9 mouse cellular contexts compared by ENCODE assay signal in genomic region chr8:83200191-83201177, GRCm38 (mm10). TPM values are rescaled to one million over a fixed set of nuclear protein-coding genes. Genes with fewer than 3 reads are reported as not detected.
DNase-seq lines count a peak whose midpoint lies in the region; ATAC-seq lines count a peak whose summit lies in the region.
"Had no signal": no experiment of that assay in that cellular context is flagged by ENCODE, and none has a peak within 500 bp of the region (broad histone marks: within the 10 kb centered on the region; RNA-seq: fewer than 3 reads in every experiment).

No protein-coding gene starts in this region.

- 0 out of 2 replicates have a peak overlapping the region, but pooled peaks have one; percentile 2 for H3K27ac ChIP-seq in heart, embryonic 10.5 days
- H3K27ac ChIP-seq in neural tube, embryonic 15.5 days (replicated peaks), result 0 out of 2 replicates have a peak overlapping the region, but pooled peaks have one; percentile 23

- peaks cover 19% of the 10 kb centered on the region for H3K4me1 ChIP-seq in heart, embryonic 10.5 days
- peaks cover 32% of the 10 kb centered on the region for H3K4me1 ChIP-seq in neural tube, embryonic 15.5 days

- ATAC-seq in neural tube, embryonic 15.5 days (ENCODE audit: low FRiP score), result no peak

- peak; percentile 49 to 65 for DNase-seq in frontal cortex, adult 2 months (ENCODE audit: extremely low spot score in 1 of 2, low spot score in 1 of 2)
- DNase-seq in frontal cortex, postnatal 14 days (ENCODE audit: low spot score in 2 of 2), result no peak
- peak; percentile 3 for DNase-seq in A20 (ENCODE audit: low read depth, low spot score)
- peak; percentile 89 for DNase-seq in cerebellum, adult 11-12 months
- no peak for DNase-seq in heart, embryonic 10.5 days (ENCODE audit: low spot score)
- peak; percentile 34 for DNase-seq in left cerebral cortex, adult 11 months (ENCODE audit: low spot score)
- no peak for DNase-seq in thymus, postnatal 36 days

- no peaks in the 10 kb centered on the region for H3K36me3 ChIP-seq in heart, embryonic 10.5 days
- no peaks in the 10 kb centered on the region for H3K36me3 ChIP-seq in neural tube, embryonic 15.5 days

- no peaks in the 10 kb centered on the region for H3K9me3 ChIP-seq in heart, embryonic 10.5 days
- no peaks in the 10 kb centered on the region for H3K9me3 ChIP-seq in neural tube, embryonic 15.5 days (replicated peaks)

- no peaks in the 10 kb centered on the region for H3K27me3 ChIP-seq in heart, embryonic 10.5 days (ENCODE audit: insufficient read depth, poor library complexity, severe bottlenecking)
- H3K27me3 ChIP-seq in neural tube, embryonic 15.5 days (replicated peaks), result no peaks in the 10 kb centered on the region

- no peak overlapping the region for H3K4me2 ChIP-seq in neural tube, embryonic 15.5 days

- 66% methylated on average over 16 of the region's 16 CpGs for WGBS in heart, embryonic 10.5 days
- WGBS in neural tube, embryonic 15.5 days, result 75% methylated on average over 16 of the region's 16 CpGs

- H3K4me3 ChIP-seq in heart, embryonic 10.5 days, result no peak overlapping the region
- H3K4me3 ChIP-seq in neural tube, embryonic 15.5 days (replicated peaks), result no peak overlapping the region

- no peak overlapping the region for H3K9ac ChIP-seq in neural tube, embryonic 15.5 days (replicated peaks)

RNA-seq across cellular contexts. Expression of gene Gm10645, which starts 34.5 kb away (rescaled TPM):
- polyA plus RNA-seq in frontal cortex, adult 2 months (2012; rRNA removed), result 3.6 and 3.8 TPM in 2 replicates
- polyA plus RNA-seq in heart, embryonic 10.5 days (2016; fragmentation: Nextera tagmentation; extraction: Ambion mirVana), result 0.65 and 1.2 TPM in 2 replicates
- polyA plus RNA-seq in neural tube, embryonic 15.5 days (2015; fragmentation: Nextera tagmentation; extraction: Ambion mirVana), result 5.5 and 6.2 TPM in 2 replicates
- polyA plus RNA-seq: testis, adult 2 months had no signal

RNA-seq across cellular contexts. Expression of gene Tbc1d9, which starts 35.3 kb away (rescaled TPM):
- polyA plus RNA-seq in frontal cortex, adult 2 months (2012; rRNA removed), result 61.8 and 62.4 TPM in 2 replicates
- 0.90 and 1.00 TPM in 2 replicates for polyA plus RNA-seq in heart, embryonic 10.5 days (2016; fragmentation: Nextera tagmentation; extraction: Ambion mirVana)
- 12.4 and 14.4 TPM in 2 replicates for polyA plus RNA-seq in neural tube, embryonic 15.5 days (2015; fragmentation: Nextera tagmentation; extraction: Ambion mirVana)

Comparison
In these comparisons a context has a peak if more than half of its experiments do, and no peak if none do; other contexts are left out.
1. DNase-seq: peak in frontal cortex, adult 2 months (2 of 2), A20 (single experiment), cerebellum, adult 11-12 months (single experiment) and left cerebral cortex, adult 11 months (single experiment); none in frontal cortex, postnatal 14 days (0 of 2), heart, embryonic 10.5 days (single experiment) and thymus, postnatal 36 days (0 of 2).